Mouse (Mus musculus) liver, postnatal 0 days (tissue): ENCODE measurements at regions not wholly inside any gene's neighbourhood (a gene's known extent, or its start where the extent isn't known, plus 50 kb on each side); places are given as distances from the start of the nearest gene placed in this dataset.

Source experiments
- CTCF ChIP-seq: sonication (generic); IDR thresholded peaks from 2 replicates; pipeline ENCODE4 v1.5.1; 2016; ENCODE audit warnings: antibody characterized with exemption, low read depth
- EP300 ChIP-seq: IDR thresholded peaks from 2 replicates; pipeline ENCODE4 v1.6.1; 2016; ENCODE audit warnings: antibody characterized with exemption, low read depth, mild to moderate bottlenecking

GRCm38 (mm10) chr16:50877926-50878325 is 287.0 kb upstream of the Ccdc54 start:
- TF ChIP-seq CTCF = no peak
- TF ChIP-seq EP300 = no peak
